Mouse (Mus musculus) liver, embryonic 12.5 days (tissue): Measurements from ENCODE around the gene Podnl1. TPM values are rescaled to one million over a fixed set of nuclear protein-coding genes. Genes with fewer than 3 reads are reported as not detected.

Experiments
- ATAC-seq: fragments of 200-750 bp; cut with Nextera tagmentation; 2 replicates; pipeline ENCODE4 v1.8.0; 2017; ENCODE audit warnings: moderate number of reproducible peaks, mild to moderate bottlenecking, moderate library complexity
- H3K27ac ChIP-seq: fragments of 300-500 bp; sonication (generic); 2 replicates; pipeline ENCODE4 v1.5.1; 2016; ENCODE audit warnings: mild to moderate bottlenecking
- H3K27me3 ChIP-seq: fragments of 300-500 bp; sonication (generic); replicated peaks from 2 replicates; pipeline ENCODE4 v1.6.1; 2016; ENCODE audit warnings: mild to moderate bottlenecking, moderate library complexity
- H3K36me3 ChIP-seq: fragments of 300-500 bp; sonication (generic); 2 replicates; pipeline ENCODE4 v1.6.1; 2016; ENCODE audit warnings: mild to moderate bottlenecking, moderate library complexity
- H3K4me1 ChIP-seq: fragments of 300-500 bp; sonication (generic); 2 replicates; pipeline ENCODE4 v1.6.1; 2016
- H3K4me2 ChIP-seq: fragments of 300-500 bp; sonication (generic); 2 replicates; pipeline ENCODE4 v1.6.1; 2016; ENCODE audit warnings: mild to moderate bottlenecking, moderate library complexity
- H3K4me3 ChIP-seq: fragments of 300-500 bp; sonication (generic); 2 replicates; pipeline ENCODE4 v1.5.1; 2016; ENCODE audit warnings: mild to moderate bottlenecking, moderate library complexity
- H3K9ac ChIP-seq: fragments of 300-500 bp; sonication (generic); 2 replicates; pipeline ENCODE4 v1.6.1; 2016; ENCODE audit warnings: mild to moderate bottlenecking, moderate library complexity
- H3K9me3 ChIP-seq: fragments of 300-500 bp; sonication (generic); replicated peaks from 2 replicates; pipeline ENCODE4 v1.6.1; 2016; ENCODE audit warnings: mild to moderate bottlenecking, moderate library complexity
- WGBS: fragments of 180-500 bp; shearing (Covaris S2); methylation state at CpG from one replicate; pipeline ENCODE4 v1.1.7; 2016; ENCODE audit not compliant: insufficient replicate concordance; 5-methylcytosine and 5-hydroxymethylcytosine counted together
- polyA plus RNA-seq: library from polyadenylated mRNA; unstranded; fragments of >200 nt; fragmentation: Nextera tagmentation; extraction: Ambion mirVana; gene quantifications from 2 replicates; pipeline ENCODE4 v1.2.1, GENCODE M21; 2016

Gene Podnl1
- polyA plus RNA-seq, 1 experiment from 2014 or later = 0.13 TPM

DNA sequence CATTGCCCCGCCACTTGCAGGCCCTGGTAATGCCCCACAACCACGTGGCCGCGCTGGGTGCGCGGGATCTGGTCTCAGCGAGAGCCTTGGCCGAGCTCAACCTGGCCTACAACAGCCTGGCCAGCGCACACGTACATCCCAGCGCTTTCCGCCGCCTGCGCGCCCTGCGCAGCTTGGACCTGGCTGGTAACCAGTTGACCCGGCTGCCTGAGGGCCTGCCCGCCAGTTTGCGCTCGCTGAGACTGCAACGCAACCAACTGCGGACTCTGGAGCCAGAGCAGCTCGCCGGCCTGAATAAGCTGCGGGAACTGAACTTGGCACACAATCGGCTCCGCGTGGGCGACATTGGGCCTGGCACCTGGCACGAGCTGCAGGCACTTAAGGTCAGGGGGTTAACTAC, 5.0 kb downstream of the Podnl1 start:
- Histone ChIP-seq H3K4me3 (no peak overlapping the region), H3K9ac (no peak overlapping the region), H3K27me3 (peaks cover 11% of the 10 kb centered on the region; the same call in 1 of the 2 replicates), H3K27ac (no peak overlapping the region), H3K4me1 (peaks cover 12% of the 10 kb centered on the region), H3K9me3 (no peaks in the 10 kb centered on the region), H3K4me2 (no peak overlapping the region), H3K36me3 (peaks cover 38% of the 10 kb centered on the region)
- WGBS = 65% methylated on average over 30 of the region's 30 CpGs
- ATAC-seq = no peak

- Histone ChIP-seq H3K9ac (no peak overlapping the region), H3K27ac (no peak overlapping the region), H3K27me3 (peaks cover 7% of the 10 kb centered on the region; the same call in 1 of the 2 replicates), H3K4me3 (no peak overlapping the region), H3K4me1 (peaks cover 11% of the 10 kb centered on the region), H3K36me3 (peaks cover 52% of the 10 kb centered on the region), H3K9me3 (no peaks in the 10 kb centered on the region), H3K4me2 (no peak overlapping the region)
- no peak for ATAC-seq
- WGBS = 83% methylated on average over 8 of the region's 8 CpGs
Observed at GRCm38 (mm10) chr8:84132225-84132624, 6.4 kb downstream of the Podnl1 start.

GRCm38 (mm10) chr8:84137848-84138247, 12.1 kb downstream of the Podnl1 start:
- Histone ChIP-seq H3K4me3 (no peak overlapping the region), H3K36me3 (peaks cover 96% of the 10 kb centered on the region), H3K4me2 (no peak overlapping the region), H3K27ac (no peak overlapping the region), H3K9me3 (no peaks in the 10 kb centered on the region), H3K4me1 (no peaks in the 10 kb centered on the region), H3K27me3 (no peaks in the 10 kb centered on the region), H3K9ac (no peak overlapping the region)
- no peak for ATAC-seq
- 78% methylated on average over 3 of the region's 3 CpGs for WGBS

GRCm38 (mm10) chr8:84140838-84141237, 15.0 kb downstream of the Podnl1 start:
- H3K9me3 ChIP-seq = no peaks in the 10 kb centered on the region
- H3K4me2 ChIP-seq = no peak overlapping the region
- 76% methylated on average over 4 of the region's 4 CpGs for WGBS
- H3K4me1 ChIP-seq = no peaks in the 10 kb centered on the region
- no peak overlapping the region for H3K27ac ChIP-seq
- no peaks in the 10 kb centered on the region for H3K27me3 ChIP-seq
- H3K9ac ChIP-seq = no peak overlapping the region
- no peak overlapping the region for H3K4me3 ChIP-seq
- H3K36me3 ChIP-seq = peaks cover 86% of the 10 kb centered on the region
- ATAC-seq = no peak

DNA sequence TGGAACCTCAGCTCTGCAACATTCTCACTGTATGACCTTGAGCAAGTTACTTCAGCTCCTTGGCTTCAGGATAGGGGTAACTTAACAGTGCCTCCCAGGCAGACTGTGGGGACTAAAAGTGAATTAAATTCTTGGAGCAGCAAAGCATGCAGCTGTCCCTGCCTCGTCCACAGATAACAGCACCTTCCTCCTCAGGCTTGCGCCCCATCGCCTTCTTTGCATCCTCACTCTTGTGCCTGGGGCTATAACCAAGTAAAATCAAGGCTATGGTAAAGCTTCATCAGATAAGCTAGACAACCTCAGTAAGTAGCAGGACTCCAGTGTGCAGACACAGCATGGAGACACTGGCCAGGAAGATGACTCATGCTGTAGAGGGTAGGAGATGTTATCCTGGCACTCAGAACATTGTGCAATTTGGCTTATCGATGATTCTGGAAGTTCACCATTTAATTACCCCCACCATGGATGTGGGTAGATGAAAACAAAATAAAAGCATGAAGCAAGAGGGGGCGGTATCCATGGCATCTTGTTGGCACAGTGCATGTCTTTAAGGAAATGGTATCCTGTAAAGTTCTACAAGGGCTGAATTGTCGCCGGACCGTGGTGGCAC, 19.0 kb downstream of the Podnl1 start:
- H3K27me3 ChIP-seq = no peaks in the 10 kb centered on the region
- WGBS = 76% methylated on average over 8 of the region's 8 CpGs
- H3K4me3 ChIP-seq = no peak overlapping the region
- peaks cover 47% of the 10 kb centered on the region for H3K36me3 ChIP-seq
- H3K9ac ChIP-seq = no peak overlapping the region
- H3K4me1 ChIP-seq = peaks cover 19% of the 10 kb centered on the region
- no peak for ATAC-seq
- H3K9me3 ChIP-seq = no peaks in the 10 kb centered on the region
- no peak overlapping the region for H3K4me2 ChIP-seq
- no peak overlapping the region for H3K27ac ChIP-seq

DNA sequence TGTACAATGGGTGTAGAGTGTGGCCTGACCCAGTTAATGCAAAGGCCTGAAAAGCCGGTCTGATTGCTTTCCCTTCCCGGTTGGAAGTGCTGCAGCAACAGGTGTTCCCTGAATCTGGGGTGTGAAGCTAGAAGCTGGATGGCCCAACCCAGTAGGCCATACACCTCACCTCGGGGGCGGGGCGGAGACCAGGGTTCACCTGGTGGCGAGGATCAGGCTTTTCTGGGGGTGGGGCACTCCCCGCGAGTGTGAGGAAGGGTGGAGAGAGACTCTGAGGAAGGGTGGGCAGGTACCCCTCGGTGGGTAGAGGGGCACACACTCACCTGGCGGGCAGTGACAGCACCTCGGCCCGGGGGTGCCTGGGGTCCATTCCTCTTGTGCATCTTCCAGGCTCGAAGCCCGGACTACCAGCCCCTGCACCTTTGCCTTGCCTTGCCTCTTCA, 21.6 kb downstream of the Podnl1 start:
- H3K9me3 ChIP-seq = no peaks in the 10 kb centered on the region
- H3K4me1 ChIP-seq = peaks cover 19% of the 10 kb centered on the region
- H3K9ac ChIP-seq = peak overlapping the region; percentile 76
- peak overlapping the region; percentile 52; the same call in 1 of the 2 replicates for H3K27ac ChIP-seq
- 5% methylated on average over 14 of the region's 14 CpGs for WGBS
- H3K4me3 ChIP-seq = peak overlapping the region; percentile 68
- ATAC-seq = peak; percentile 39
- H3K36me3 ChIP-seq = peaks cover 25% of the 10 kb centered on the region
- H3K4me2 ChIP-seq = peak overlapping the region; percentile 88
- no peaks in the 10 kb centered on the region for H3K27me3 ChIP-seq

GRCm38 (mm10) chr8:84147769-84148530, 22.2 kb downstream of the Podnl1 start, which contains the start of the genes Cc2d1a and 4930432K21Rik:
Gene Cc2d1a, minus strand, starts transcription at chr8:84147936.
Gene 4930432K21Rik, plus strand, starts transcription at chr8:84148025.
- ATAC-seq = peak; percentile 92
- Histone ChIP-seq H3K4me2 (peak within 1 kb of the TSS; percentile 88), H3K9me3 (no peaks in the 10 kb centered on the region), H3K36me3 (peaks cover 19% of the 10 kb centered on the region), H3K4me1 (peaks cover 19% of the 10 kb centered on the region), H3K4me3 (peak within 1 kb of the TSS; percentile 68), H3K9ac (peak within 1 kb of the TSS; percentile 76), H3K27ac (peak within 1 kb of the TSS; percentile 52; the same call in 1 of the 2 replicates), H3K27me3 (no peaks in the 10 kb centered on the region)
- 12% methylated on average over 47 of the region's 49 CpGs for WGBS

DNA sequence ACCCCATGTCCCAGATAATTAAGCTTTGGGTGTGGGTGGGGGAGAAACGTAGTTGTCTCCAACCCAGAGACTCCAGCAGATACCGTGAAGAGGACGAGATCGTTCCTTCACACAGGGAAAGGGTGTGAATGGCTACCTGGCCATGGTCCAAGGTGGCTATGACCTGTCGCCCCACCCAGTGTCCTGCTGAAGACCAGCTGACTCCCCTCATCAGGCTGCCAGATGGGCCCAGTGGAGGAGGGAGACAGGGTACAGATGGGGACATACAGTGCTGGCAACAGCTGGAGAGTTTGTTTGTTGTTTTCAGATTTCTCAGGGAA, 22.7 kb downstream of the Podnl1 start:
- Histone ChIP-seq H3K4me1 (peaks cover 19% of the 10 kb centered on the region), H3K27me3 (no peaks in the 10 kb centered on the region), H3K9ac (no peak overlapping the region), H3K36me3 (peaks cover 13% of the 10 kb centered on the region), H3K4me2 (peak overlapping the region; percentile 88), H3K9me3 (no peaks in the 10 kb centered on the region), H3K4me3 (no peak overlapping the region), H3K27ac (no peak overlapping the region)
- no peak for ATAC-seq
- WGBS = 94% methylated on average over 5 of the region's 5 CpGs

DNA sequence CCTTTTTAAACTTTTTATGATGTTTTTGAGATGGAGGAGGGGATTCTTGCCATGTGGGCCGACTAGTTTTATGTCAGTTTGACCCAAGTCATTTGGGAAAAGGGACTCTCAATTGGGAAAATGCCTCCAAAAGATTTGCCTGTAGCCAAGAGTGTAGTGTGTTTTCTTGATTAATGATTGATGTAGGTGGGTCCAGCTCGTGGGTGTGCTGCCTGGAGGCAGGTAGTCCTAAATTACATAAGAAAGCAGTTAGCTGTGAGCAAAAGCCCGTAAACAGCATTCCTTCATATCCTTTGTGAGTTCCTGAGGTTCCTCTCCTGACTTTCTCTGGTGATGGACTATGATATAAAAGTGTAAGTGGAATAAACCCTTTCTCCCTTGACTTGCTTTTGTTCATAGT, 23.4 kb downstream of the Podnl1 start:
- Histone ChIP-seq H3K4me2 (no peak overlapping the region), H3K4me3 (no peak overlapping the region), H3K9me3 (no peaks in the 10 kb centered on the region), H3K36me3 (peaks cover 6% of the 10 kb centered on the region; the same call in 1 of the 2 replicates), H3K27me3 (no peaks in the 10 kb centered on the region), H3K9ac (no peak overlapping the region), H3K27ac (no peak overlapping the region), H3K4me1 (peaks cover 19% of the 10 kb centered on the region)
- 60% methylated on average over 3 of the region's 3 CpGs for WGBS
- ATAC-seq = no peak

DNA sequence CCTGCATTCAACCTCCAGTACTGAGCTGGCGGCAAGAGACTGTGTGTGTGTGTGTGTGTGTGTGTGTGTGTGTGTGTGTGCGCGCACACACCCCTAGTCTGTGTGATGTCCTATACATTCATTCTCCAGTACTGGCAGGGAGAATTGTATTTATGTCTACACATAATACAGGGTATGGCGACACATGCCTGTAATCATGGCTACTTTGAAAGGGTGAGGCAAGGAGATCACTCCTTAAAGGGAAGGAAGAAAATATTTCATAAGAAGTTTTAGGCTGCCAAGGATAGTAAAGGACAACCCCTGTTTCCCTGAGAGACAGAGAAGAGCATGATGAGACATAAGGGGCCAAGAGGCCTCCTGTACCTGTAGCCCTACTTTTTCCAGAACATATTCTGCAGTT, 31.8 kb downstream of the Podnl1 start:
- no peaks in the 10 kb centered on the region for H3K9me3 ChIP-seq
- no peak overlapping the region for H3K9ac ChIP-seq
- no peaks in the 10 kb centered on the region; the same call in 1 of the 2 replicates for H3K27me3 ChIP-seq
- no peaks in the 10 kb centered on the region for H3K4me1 ChIP-seq
- no peak for ATAC-seq
- H3K4me3 ChIP-seq = no peak overlapping the region
- no peak overlapping the region for H3K4me2 ChIP-seq
- H3K27ac ChIP-seq = no peak overlapping the region
- H3K36me3 ChIP-seq = no peaks in the 10 kb centered on the region
- 72% methylated on average over 4 of the region's 4 CpGs for WGBS

DNA sequence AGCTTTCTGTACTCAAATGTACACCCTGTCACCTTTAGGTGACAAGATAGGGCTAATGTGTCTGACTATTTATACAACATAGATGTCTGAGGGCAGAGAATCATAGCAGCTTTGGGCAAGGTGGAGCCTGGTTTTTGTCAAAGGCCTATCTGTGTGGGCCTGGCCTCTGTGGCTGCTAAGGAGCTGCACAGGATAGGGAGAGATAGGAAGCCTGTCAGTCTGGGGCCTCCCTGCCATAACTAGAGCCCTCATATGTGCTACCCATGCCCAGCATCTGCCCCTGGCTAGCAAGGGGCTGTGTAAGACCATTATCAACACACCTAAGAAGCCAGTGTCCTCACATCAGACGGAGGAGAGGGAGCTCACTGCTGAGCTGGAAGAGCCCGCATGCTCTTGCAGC, 41.9 kb downstream of the Podnl1 start:
- Histone ChIP-seq H3K4me1 (0 out of 2 replicates have a peak, but pooled peaks cover 5% of the 10 kb centered on the region), H3K27me3 (0 out of 2 replicates have a peak, but pooled peaks cover 4% of the 10 kb centered on the region), H3K4me3 (no peak overlapping the region), H3K9ac (no peak overlapping the region), H3K36me3 (peaks cover 10% of the 10 kb centered on the region; the same call in 1 of the 2 replicates), H3K4me2 (no peak overlapping the region), H3K27ac (no peak overlapping the region), H3K9me3 (no peaks in the 10 kb centered on the region)
- ATAC-seq = peak; percentile 58; the same call in 1 of the 2 replicates
- 65% methylated on average over 2 of the region's 2 CpGs for WGBS

DNA sequence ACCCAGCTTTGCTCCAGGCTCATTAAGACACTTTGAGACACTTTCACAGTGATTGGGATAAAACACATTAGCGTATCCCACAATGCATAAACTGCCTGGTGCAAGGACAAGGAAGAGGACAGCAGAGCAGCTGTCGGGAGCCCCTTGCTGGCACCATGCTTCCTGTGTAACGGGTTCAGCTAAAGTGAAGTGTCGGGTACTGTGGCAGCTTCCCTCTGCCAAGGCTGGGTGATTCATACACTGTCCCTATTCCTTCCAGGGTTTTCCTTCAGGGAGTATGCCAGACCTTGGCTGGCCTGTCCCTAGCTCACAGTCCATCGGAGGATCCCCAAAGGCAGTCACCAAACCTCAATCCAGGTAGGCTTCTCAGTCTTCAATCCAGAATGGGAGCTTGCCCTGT, 44.3 kb downstream of the Podnl1 start:
- Histone ChIP-seq H3K4me3 (no peak overlapping the region), H3K27me3 (0 out of 2 replicates have a peak, but pooled peaks cover 4% of the 10 kb centered on the region), H3K4me1 (0 out of 2 replicates have a peak, but pooled peaks cover 5% of the 10 kb centered on the region), H3K9ac (no peak overlapping the region), H3K36me3 (peaks cover 12% of the 10 kb centered on the region; the same call in 1 of the 2 replicates), H3K9me3 (no peaks in the 10 kb centered on the region), H3K4me2 (no peak overlapping the region), H3K27ac (no peak overlapping the region)
- ATAC-seq = no peak
- WGBS = 70% methylated on average over 5 of the region's 5 CpGs
